Mouse (Mus musculus): ENCODE measurements around the gene Axl.
"Not testable (repeated sequence)": the region's sequence is repeated elsewhere in the genome, so short reads cannot be mapped to it uniquely, and the experiment has no call there.

Gene Axl

GRCm38 (mm10) chr7:25753643-25754438 is 34.7 kb downstream of the Axl start:
- peak; percentile 27 for DNase-seq (ENCODE audit: low spot score)

GRCm38 (mm10) chr7:25753076-25753475 is 35.4 kb downstream of the Axl start:
- DNase-seq (ENCODE audit: low spot score), result no peak

GRCm38 (mm10) chr7:25746844-25747243 is 41.7 kb downstream of the Axl start:
- DNase-seq (ENCODE audit: low spot score), result no peak

GRCm38 (mm10) chr7:25738277-25738676 is 50.2 kb downstream of the Axl start:
- DNase-seq (ENCODE audit: low spot score), result no peak

- DNase-seq (ENCODE audit: low spot score), result no peak
Measured at GRCm38 (mm10) chr7:25736920-25737319, 51.6 kb downstream of the Axl start.

GRCm38 (mm10) chr7:25734991-25735390 is 53.5 kb downstream of the Axl start:
- no peak for DNase-seq (ENCODE audit: low spot score)

GRCm38 (mm10) chr7:25731294-25732055 is 57.0 kb downstream of the Axl start:
- no peak for DNase-seq (ENCODE audit: low spot score)

- no peak for DNase-seq (ENCODE audit: low spot score)
Measured at GRCm38 (mm10) chr7:25729862-25730261, 58.6 kb downstream of the Axl start.

GRCm38 (mm10) chr7:25729396-25729795 is 59.1 kb downstream of the Axl start:
- DNase-seq (ENCODE audit: low spot score), result no peak

- DNase-seq (ENCODE audit: low spot score), result no peak
Measured at GRCm38 (mm10) chr7:25727800-25728199, 60.7 kb downstream of the Axl start.

GRCm38 (mm10) chr7:25725886-25726285 is 62.6 kb downstream of the Axl start:
- DNase-seq (ENCODE audit: low spot score), result no peak

- not testable (repeated sequence) for DNase-seq (ENCODE audit: low spot score)
Measured at GRCm38 (mm10) chr7:25721776-25722175, 66.7 kb downstream of the Axl start.

GRCm38 (mm10) chr7:25720760-25721159 is 67.7 kb downstream of the Axl start:
- DNase-seq (ENCODE audit: low spot score), result no peak

GRCm38 (mm10) chr7:25719761-25720610 is 68.5 kb downstream of the Axl start:
- DNase-seq (ENCODE audit: low spot score), result peak; percentile 76

- peak; percentile 95 for DNase-seq (ENCODE audit: low spot score)
Measured at GRCm38 (mm10) chr7:25718788-25719417, 69.6 kb downstream of the Axl start, which contains the start of gene Ccdc97. Gene Ccdc97, minus strand, starts transcription at chr7:25719088.

- DNase-seq (ENCODE audit: low spot score), result no peak
Measured at GRCm38 (mm10) chr7:25717478-25717877, 71.0 kb downstream of the Axl start.

- DNase-seq (ENCODE audit: low spot score), result no peak
Measured at GRCm38 (mm10) chr7:25715731-25716271, 72.7 kb downstream of the Axl start.

GRCm38 (mm10) chr7:25714581-25714980 is 73.9 kb downstream of the Axl start:
- no peak for DNase-seq (ENCODE audit: low spot score)

GRCm38 (mm10) chr7:25712801-25713200 is 75.7 kb downstream of the Axl start:
- no peak for DNase-seq (ENCODE audit: low spot score)

- no peak for DNase-seq (ENCODE audit: low spot score)
Measured at GRCm38 (mm10) chr7:25711731-25712197, 76.7 kb downstream of the Axl start.

- no peak for DNase-seq (ENCODE audit: low spot score)
Measured at GRCm38 (mm10) chr7:25711165-25711564, 77.3 kb downstream of the Axl start.
